Mouse (Mus musculus) adrenal gland, adult 18-20 months (tissue): ENCODE results near the gene Ifi27. TPM values are rescaled to one million over a fixed set of nuclear protein-coding genes. Genes with fewer than 3 reads are reported as not detected.
A peak's percentile ranks its signal among the peaks of the same experiment; 100 is the strongest.
"Not testable (repeated sequence)": the region's sequence is repeated elsewhere in the genome, so short reads cannot be mapped to it uniquely, and the experiment has no call there.

Experiments used
- DNase-seq, 2 experiments: peaks; one replicate each; pipeline ENCODE4 v3.0.0; 2021 to 2022; ENCODE audit warnings: low spot score in 2 of 2
- total RNA-seq, 2 experiments: library from RNA; stranded (reverse); gene quantifications; 1 replicate in 1 of 2; 2 replicates in 1 of 2; pipeline ENCODE4 v1.2.3; 2021

The Ifi27 gene
- total RNA-seq, 2 experiments from 2014 or later = 1,097 to 1,809 TPM

- DNase-seq = no peak
These were observed 11.0 kb downstream of the Ifi27 start for GRCm38 (mm10) chr12:103445060-103445459.

- DNase-seq = no peak
These were observed 19.4 kb downstream of the Ifi27 start for GRCm38 (mm10) chr12:103453361-103453760.

- DNase-seq = not testable (repeated sequence)
These were observed 22.7 kb downstream of the Ifi27 start for GRCm38 (mm10) chr12:103456727-103457126.

- DNase-seq = no peak
These were observed 23.1 kb downstream of the Ifi27 start, which contains the start of gene Ifi27l2b for GRCm38 (mm10) chr12:103457140-103457539. Gene Ifi27l2b, minus strand, starts transcription at chr12:103457223.

DNA sequence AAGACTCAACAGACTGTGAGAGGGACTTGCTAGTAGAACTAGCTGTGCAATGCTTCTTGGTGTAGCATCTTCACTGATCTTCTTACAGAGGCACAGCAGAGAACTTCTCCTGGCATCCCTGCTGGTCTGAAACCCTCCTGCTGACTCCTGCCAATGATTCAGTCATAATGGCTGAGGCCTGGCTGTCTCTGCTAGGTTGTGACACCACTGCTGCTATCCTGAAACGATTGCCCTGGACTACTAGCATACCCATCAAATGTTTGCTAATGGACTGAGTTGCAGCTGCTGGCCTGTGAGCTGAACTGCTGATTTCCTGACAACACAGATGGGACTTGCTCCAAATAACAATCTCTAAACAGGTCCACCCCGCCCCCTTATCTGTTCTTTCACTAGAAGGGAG is 40.5 kb downstream of the Ifi27 start:
- no peak for DNase-seq

- no peak for DNase-seq
These were observed 42.9 kb downstream of the Ifi27 start for GRCm38 (mm10) chr12:103476779-103477389.

GRCm38 (mm10) chr12:103477461-103478015 is 43.5 kb downstream of the Ifi27 start:
- DNase-seq = no peak

GRCm38 (mm10) chr12:103481671-103482070 is 47.7 kb downstream of the Ifi27 start:
- DNase-seq = no peak

GRCm38 (mm10) chr12:103482781-103483180 is 48.8 kb downstream of the Ifi27 start:
- peak in 1 of 2 experiments; percentile 0 for DNase-seq

DNA sequence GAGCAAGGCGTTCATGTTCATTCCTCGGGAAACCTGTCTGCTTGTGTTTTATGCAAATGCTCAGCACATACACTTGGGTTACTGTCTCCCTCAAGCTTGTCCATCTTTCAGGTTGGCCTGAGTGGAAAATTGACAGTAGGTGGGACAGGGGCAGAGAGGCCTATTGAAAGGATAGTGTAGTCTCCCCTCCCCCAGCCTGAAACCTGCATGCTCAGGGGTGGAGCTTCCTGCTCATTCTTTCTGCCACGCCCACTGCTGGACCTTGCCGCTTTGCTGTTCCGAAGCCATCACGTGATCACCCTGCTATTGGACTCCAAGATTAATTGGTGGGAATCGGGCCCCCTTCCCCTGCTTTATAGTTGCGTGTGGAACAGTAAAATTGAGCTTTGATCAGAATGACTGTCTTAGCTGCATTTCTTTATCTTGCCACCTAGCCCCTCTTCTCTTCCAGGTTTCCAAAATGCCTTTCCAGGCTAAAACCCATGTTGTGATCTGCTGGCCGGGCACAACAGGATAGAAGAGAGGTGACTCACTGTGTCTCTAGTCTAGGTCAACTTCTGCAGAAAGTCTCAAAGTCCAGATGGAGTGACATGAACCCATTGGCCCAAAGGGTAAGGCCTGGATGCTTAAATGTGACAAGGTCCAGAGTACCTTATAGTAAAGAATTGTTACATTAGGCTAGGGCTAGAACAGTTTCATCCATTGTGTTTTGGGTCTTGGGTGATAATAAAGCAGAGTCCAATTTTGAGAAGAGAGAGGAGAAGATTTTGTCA is 50.4 kb downstream of the Ifi27 start:
- DNase-seq = peak in 1 of 2 experiments; percentile 1

DNA sequence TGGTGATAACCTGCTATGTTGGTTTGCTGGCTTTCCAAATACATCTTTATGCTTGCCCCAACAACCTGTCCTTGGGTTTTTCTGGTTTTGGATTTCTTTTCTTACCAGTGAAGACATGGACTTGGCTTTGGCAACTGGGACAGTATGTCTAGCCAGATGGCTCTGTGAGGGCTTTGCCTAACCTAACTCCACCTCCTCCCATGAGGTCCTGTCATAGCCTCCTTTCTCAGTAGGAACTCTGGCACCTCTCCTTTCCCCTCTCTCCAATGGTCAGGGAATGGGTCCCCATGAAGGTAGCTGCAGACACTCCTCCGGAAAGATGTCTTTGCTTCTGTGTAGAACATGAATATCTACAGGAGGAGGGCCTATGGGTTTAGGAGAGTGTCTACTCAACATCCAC is 52.7 kb downstream of the Ifi27 start:
- no peak for DNase-seq

GRCm38 (mm10) chr12:103487276-103487675 is 53.3 kb downstream of the Ifi27 start:
- no peak for DNase-seq

GRCm38 (mm10) chr12:103487750-103488149 is 53.7 kb downstream of the Ifi27 start:
- no peak for DNase-seq

Other genes starting within 250 kb of the Ifi27 start
- 1 to 10 TPM in 1 of 2 experiments, under 1 TPM in 1; 0.80 to 1.2 TPM for gene Prima1, start 192.1 kb upstream of the Ifi27 start, total RNA-seq
- not detected for gene Fam181a, start 123.2 kb upstream of the Ifi27 start, total RNA-seq
- 1 to 10 TPM in 1 of 2 experiments, under 1 TPM in 1; 0.66 to 1.4 TPM for gene Asb2, start 78.2 kb upstream of the Ifi27 start, total RNA-seq
- gene Otub2, start 45.5 kb upstream of the Ifi27 start, total RNA-seq = 1 to 10 TPM; 2.5 to 3.3 TPM
- gene 9330161L09Rik, start 26.4 kb upstream of the Ifi27 start, total RNA-seq = 1 to 10 TPM; 1.7 to 2.1 TPM
- 100 to 1,000 TPM; 127 to 134 TPM for gene Ddx24, start 8.4 kb upstream of the Ifi27 start, total RNA-seq
- 1,000 to 10,000 TPM in 1 of 2 experiments, 100 to 1,000 TPM in 1; 365 to 1,033 TPM for gene Ifi27l2a, start 9.5 kb downstream of the Ifi27 start, total RNA-seq
- not detected for gene Ifi27l2b, start 23.0 kb downstream of the Ifi27 start, total RNA-seq
- gene Ppp4r4, start 98.1 kb downstream of the Ifi27 start, total RNA-seq = 1 to 10 TPM; 2.5 to 3.4 TPM
- gene Serpina10, start 197.2 kb downstream of the Ifi27 start, total RNA-seq = not detected
- gene Serpina6, start 223.0 kb downstream of the Ifi27 start, total RNA-seq = 1 to 10 TPM in 1 of 2 experiments, under 1 TPM in 1; 0.73 to 7.0 TPM
- not detected for gene Serpina16, start 241.9 kb downstream of the Ifi27 start, total RNA-seq